Mouse (Mus musculus) megakaryocyte, embryonic 14.5 days (primary cell): Measurements from ENCODE around the gene Fam219b.

Experiments used
- FLI1 ChIP-seq: IDR thresholded peaks from 2 replicates; pipeline ENCODE4 v1.6.1; 2012; ENCODE audit warnings: low read length, inconsistent platforms, mixed read lengths
- GATA1 ChIP-seq: IDR thresholded peaks from 3 replicates; pipeline ENCODE4 v1.6.1; 2012; ENCODE audit warnings: mixed read lengths, low read length, inconsistent platforms, borderline replicate concordance

DNA sequence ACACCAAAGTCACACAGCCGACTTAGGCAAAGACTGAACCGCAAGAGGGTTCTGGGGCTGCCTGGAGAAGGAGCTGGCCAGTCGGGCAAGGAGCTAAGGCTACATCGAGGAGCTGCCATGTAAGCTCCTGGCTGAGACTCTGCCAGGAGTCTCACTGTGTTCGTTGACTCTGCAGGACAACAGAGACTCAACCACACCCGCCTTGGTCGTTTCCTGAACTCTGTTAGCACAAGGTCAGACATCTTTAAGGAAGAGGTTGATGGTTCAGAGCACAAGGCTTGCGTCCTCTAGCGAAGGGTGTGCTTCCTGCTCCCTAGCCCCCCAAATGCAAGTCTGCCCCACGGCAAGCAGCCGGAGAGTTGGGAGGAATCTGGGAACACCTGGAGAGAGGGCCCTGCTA lies 10.5 kb downstream of the Fam219b start:
- TF ChIP-seq GATA1 (no peak), FLI1 (no peak)
